ENCODE assay signal across 27 mouse cellular contexts in genomic region chr4:82867111-82867510, GRCm38 (mm10). TPM values are rescaled to one million over a fixed set of nuclear protein-coding genes. Genes with fewer than 3 reads are reported as not detected.
DNase-seq lines count a peak whose midpoint lies in the region; ATAC-seq and TF ChIP-seq lines count a peak whose summit lies in the region.
"Had no signal": no experiment of that assay in that cellular context is flagged by ENCODE, and none has a peak within 500 bp of the region (broad histone marks: within the 10 kb centered on the region; RNA-seq: fewer than 3 reads in every experiment).

No protein-coding gene starts in this region.

- H3K4me2 ChIP-seq in hindbrain, embryonic 15.5 days = no peak overlapping the region
- no peak overlapping the region for H3K4me2 ChIP-seq in hindbrain, postnatal 0 days (ENCODE audit: low read depth, low read length)
- no peak overlapping the region for H3K4me2 ChIP-seq in heart, postnatal 0 days (ENCODE audit: low read depth, low read length)
- no peak overlapping the region for H3K4me2 ChIP-seq in intestine, embryonic 15.5 days (replicated peaks)
- H3K4me2 ChIP-seq in kidney, embryonic 14.5 days (replicated peaks; ENCODE audit: low read depth, low read length) = no peak overlapping the region
- H3K4me2 ChIP-seq: liver, embryonic 12.5 days; midbrain, embryonic 12.5 days; neural tube, embryonic 15.5 days had no signal

- no peaks in the 10 kb centered on the region for H3K36me3 ChIP-seq in heart, adult 2 months (ENCODE audit: control insufficient read depth, insufficient read depth, low read length)
- H3K36me3 ChIP-seq in hindbrain, embryonic 15.5 days = no peaks in the 10 kb centered on the region
- H3K36me3 ChIP-seq in hindbrain, postnatal 0 days (ENCODE audit: insufficient read depth, low read length) = no peaks in the 10 kb centered on the region
- H3K36me3 ChIP-seq in heart, postnatal 0 days (replicated peaks; ENCODE audit: control insufficient read depth, insufficient read depth, low read length) = no peaks in the 10 kb centered on the region
- H3K36me3 ChIP-seq in intestine, embryonic 15.5 days = no peaks in the 10 kb centered on the region
- no peaks in the 10 kb centered on the region for H3K36me3 ChIP-seq in kidney, embryonic 14.5 days (ENCODE audit: control insufficient read depth, insufficient read depth, low read length)
- H3K36me3 ChIP-seq: hindbrain, embryonic 10.5 days; liver, embryonic 12.5 days; midbrain, embryonic 12.5 days; neural tube, embryonic 15.5 days had no signal

- no peak for TF ChIP-seq POLR2A in heart, adult 2 months (IDR thresholded peaks at IDR 0.05; ENCODE audit: insufficient read depth, low read depth, low read length)

- H3K79me2 ChIP-seq in heart, adult 2 months (replicated peaks; ENCODE audit: control insufficient read depth, insufficient read depth, low read length) = no peaks in the 10 kb centered on the region

- TF ChIP-seq EP300 in heart, adult 2 months (IDR thresholded peaks at IDR 0.05; ENCODE audit: insufficient read depth, low read depth, low read length) = no peak
- TF ChIP-seq EP300 in heart, postnatal 0 days (IDR thresholded peaks at IDR 0.05; ENCODE audit: low read depth) = no peak

- peak; percentile 11 to 20 for DNase-seq in heart, adult 18-20 months
- no peak for DNase-seq in heart, adult 2 months
- DNase-seq in hindbrain, postnatal 0 days (ENCODE audit: low spot score) = no peak
- peak; percentile 57 for DNase-seq in heart, postnatal 0 days (ENCODE audit: low spot score)
- peak; percentile 10 for DNase-seq in skeletal muscle tissue, adult 2 months (ENCODE audit: low read depth, low spot score)
- DNase-seq: adrenal gland, postnatal 10 days; cerebellum, adult 18-20 months; cerebellum, postnatal 14 days; gastrocnemius, postnatal 36 days; kidney, adult 11 months; left cerebral cortex, postnatal 4 days; lung, adult 2 months; lung, postnatal 4 days; thymus, postnatal 25 days had no signal

- no peak overlapping the region for H3K9ac ChIP-seq in heart, adult 2 months (ENCODE audit: low read depth, low read length)
- H3K9ac ChIP-seq in hindbrain, embryonic 15.5 days = no peak overlapping the region
- H3K9ac ChIP-seq in hindbrain, postnatal 0 days (replicated peaks; ENCODE audit: low read length) = no peak overlapping the region
- no peak overlapping the region for H3K9ac ChIP-seq in heart, postnatal 0 days (replicated peaks; ENCODE audit: low read depth, low read length)
- no peak overlapping the region for H3K9ac ChIP-seq in intestine, embryonic 15.5 days
- H3K9ac ChIP-seq in kidney, embryonic 14.5 days (ENCODE audit: low read depth, low read length) = no peak overlapping the region
- H3K9ac ChIP-seq: liver, embryonic 12.5 days; midbrain, embryonic 12.5 days; neural tube, embryonic 15.5 days had no signal

- TF ChIP-seq CTCF in heart, adult 2 months (IDR thresholded peaks at IDR 0.05) = no peak
- TF ChIP-seq CTCF in hindbrain, postnatal 0 days (IDR thresholded peaks at IDR 0.05; ENCODE audit: low read depth) = no peak
- TF ChIP-seq CTCF in heart, postnatal 0 days (IDR thresholded peaks at IDR 0.05; ENCODE audit: low read depth) = no peak

- H3K4me3 ChIP-seq in heart, adult 2 months = no peak overlapping the region
- H3K4me3 ChIP-seq in hindbrain, embryonic 15.5 days = no peak overlapping the region
- no peak overlapping the region for H3K4me3 ChIP-seq in hindbrain, postnatal 0 days (ENCODE audit: low read length)
- no peak overlapping the region for H3K4me3 ChIP-seq in heart, postnatal 0 days (ENCODE audit: low read depth, low read length)
- H3K4me3 ChIP-seq in intestine, embryonic 15.5 days (replicated peaks) = no peak overlapping the region
- H3K4me3 ChIP-seq in kidney, embryonic 14.5 days (ENCODE audit: low read length) = no peak overlapping the region
- H3K4me3 ChIP-seq: hindbrain, embryonic 10.5 days; liver, embryonic 12.5 days; midbrain, embryonic 12.5 days; neural tube, embryonic 15.5 days had no signal

- 26% methylated on average over 4 of the region's 4 CpGs for WGBS in heart, adult 2 months
- WGBS in hindbrain, embryonic 15.5 days = 65% methylated on average over 4 of the region's 4 CpGs
- 58% methylated on average over 4 of the region's 4 CpGs for WGBS in hindbrain, postnatal 0 days
- WGBS in heart, postnatal 0 days = 40% methylated on average over 4 of the region's 4 CpGs
- 53% methylated on average over 4 of the region's 4 CpGs for WGBS in intestine, embryonic 15.5 days
- WGBS in kidney, embryonic 14.5 days = 71% methylated on average over 4 of the region's 4 CpGs

- no peaks in the 10 kb centered on the region for H3K4me1 ChIP-seq in heart, adult 2 months (ENCODE audit: control insufficient read depth, insufficient read depth, low read length)
- H3K4me1 ChIP-seq in hindbrain, embryonic 15.5 days (replicated peaks) = no peaks in the 10 kb centered on the region
- peaks cover 3% of the 10 kb centered on the region; the same call in 1 of the 2 replicates for H3K4me1 ChIP-seq in hindbrain, postnatal 0 days (ENCODE audit: insufficient read depth, low read length)
- no peaks in the 10 kb centered on the region for H3K4me1 ChIP-seq in heart, postnatal 0 days (ENCODE audit: control insufficient read depth, insufficient read depth)
- H3K4me1 ChIP-seq in intestine, embryonic 15.5 days (replicated peaks) = no peaks in the 10 kb centered on the region; the same call in 1 of the 2 replicates
- no peaks in the 10 kb centered on the region for H3K4me1 ChIP-seq in kidney, embryonic 14.5 days (ENCODE audit: control insufficient read depth, insufficient read depth, low read length)
- H3K4me1 ChIP-seq: liver, embryonic 12.5 days; neural tube, embryonic 15.5 days had no signal

- H3K9me3 ChIP-seq in hindbrain, embryonic 15.5 days = no peaks in the 10 kb centered on the region
- no peaks in the 10 kb centered on the region for H3K9me3 ChIP-seq in hindbrain, postnatal 0 days (ENCODE audit: low read length)
- no peaks in the 10 kb centered on the region for H3K9me3 ChIP-seq in heart, postnatal 0 days (replicated peaks; ENCODE audit: control insufficient read depth, low read length)
- no peaks in the 10 kb centered on the region for H3K9me3 ChIP-seq in intestine, embryonic 15.5 days
- H3K9me3 ChIP-seq in kidney, embryonic 14.5 days (ENCODE audit: control insufficient read depth, low read length) = no peaks in the 10 kb centered on the region
- H3K9me3 ChIP-seq: hindbrain, embryonic 10.5 days; liver, embryonic 12.5 days; midbrain, embryonic 12.5 days; neural tube, embryonic 15.5 days had no signal

- no peak for ATAC-seq in hindbrain, embryonic 15.5 days (ENCODE audit: low FRiP score, low read depth)
- ATAC-seq in hindbrain, postnatal 0 days = no peak
- no peak for ATAC-seq in heart, postnatal 0 days (ENCODE audit: insufficient read depth, low read depth)
- no peak for ATAC-seq in intestine, embryonic 15.5 days
- no peak for ATAC-seq in kidney, embryonic 14.5 days (ENCODE audit: low FRiP score, low TSS enrichment)
- ATAC-seq: liver, embryonic 12.5 days had no signal

- no peak overlapping the region for H3K27ac ChIP-seq in heart, adult 2 months
- 0 out of 2 replicates have a peak overlapping the region, but pooled peaks have one; percentile 34 for H3K27ac ChIP-seq in hindbrain, embryonic 15.5 days (replicated peaks)
- H3K27ac ChIP-seq in hindbrain, postnatal 0 days = no peak overlapping the region
- H3K27ac ChIP-seq in heart, postnatal 0 days (ENCODE audit: low read depth) = peak overlapping the region; percentile 61
- no peak overlapping the region for H3K27ac ChIP-seq in intestine, embryonic 15.5 days
- no peak overlapping the region for H3K27ac ChIP-seq in kidney, embryonic 14.5 days (ENCODE audit: low read depth, low read length)
- H3K27ac ChIP-seq: hindbrain, embryonic 10.5 days; liver, embryonic 12.5 days; midbrain, embryonic 12.5 days; neural tube, embryonic 15.5 days had no signal

- H3K27me3 ChIP-seq in heart, adult 2 months (ENCODE audit: control insufficient read depth, insufficient read depth, low read length) = no peaks in the 10 kb centered on the region
- H3K27me3 ChIP-seq in hindbrain, embryonic 15.5 days = no peaks in the 10 kb centered on the region
- no peaks in the 10 kb centered on the region for H3K27me3 ChIP-seq in hindbrain, postnatal 0 days (ENCODE audit: insufficient read depth, low read length)
- no peaks in the 10 kb centered on the region for H3K27me3 ChIP-seq in heart, postnatal 0 days (ENCODE audit: control insufficient read depth, insufficient read depth, low read length)
- H3K27me3 ChIP-seq in intestine, embryonic 15.5 days (replicated peaks) = no peaks in the 10 kb centered on the region
- H3K27me3 ChIP-seq in kidney, embryonic 14.5 days (ENCODE audit: control insufficient read depth, insufficient read depth, low read length) = no peaks in the 10 kb centered on the region
- H3K27me3 ChIP-seq: liver, embryonic 12.5 days; midbrain, embryonic 12.5 days; neural tube, embryonic 15.5 days had no signal

- intact Hi-C loops in heart, adult 2 months (cut with DNase I) = no loop called here

RNA-seq across cellular contexts. Expression of gene Zdhhc21, which starts 7.4 kb away (rescaled TPM):
- total RNA-seq in heart, adult 18-20 months (2021) = 10 to 100 TPM in 1 of 2 experiments, 1 to 10 TPM in 1; 9.3 to 10.0 TPM
- total RNA-seq in heart, adult 2 months (2021) = 1 to 10 TPM; 8.5 to 9.3 TPM
- 2.7 and 6.4 TPM in 2 replicates for polyA plus RNA-seq in heart, adult 2 months (2012; rRNA removed)
- 17.0 and 18.7 TPM in 2 replicates for polyA plus RNA-seq in hindbrain, embryonic 15.5 days (2015; fragmentation: Nextera tagmentation; extraction: Ambion mirVana)
- total RNA-seq in hindbrain, postnatal 0 days (2014; rRNA removed) = 41.3 and 45.0 TPM in 2 replicates
- polyA plus RNA-seq in hindbrain, postnatal 0 days (2015; fragmentation: Nextera tagmentation; extraction: Ambion mirVana) = 13.4 and 14.0 TPM in 2 replicates
- total RNA-seq in heart, postnatal 0 days (2014; rRNA removed; ENCODE audit: low replicate concordance) = 14.2 and 32.1 TPM in 2 replicates
- 4.7 and 5.4 TPM in 2 replicates for polyA plus RNA-seq in heart, postnatal 0 days (2015; fragmentation: Nextera tagmentation; extraction: Ambion mirVana)
- 15.0 and 17.7 TPM in 2 replicates for polyA plus RNA-seq in intestine, embryonic 15.5 days (2015; fragmentation: Nextera tagmentation; extraction: Ambion mirVana)
- 8.2 and 14.3 TPM in 2 replicates for polyA plus RNA-seq in kidney, embryonic 14.5 days (2014; fragmentation: Nextera tagmentation; extraction: Ambion mirVana)

RNA-seq across cellular contexts. Expression of gene Cer1, which starts 17.8 kb away (rescaled TPM):
- not detected for total RNA-seq in heart, adult 18-20 months (2021)
- not detected for total RNA-seq in heart, adult 2 months (2021)
- polyA plus RNA-seq in heart, adult 2 months (2012; rRNA removed) = not detected in 2 replicates
- polyA plus RNA-seq in hindbrain, embryonic 15.5 days (2015; fragmentation: Nextera tagmentation; extraction: Ambion mirVana) = not detected in 2 replicates
- not detected in 2 replicates for total RNA-seq in hindbrain, postnatal 0 days (2014; rRNA removed)
- not detected in 2 replicates for polyA plus RNA-seq in hindbrain, postnatal 0 days (2015; fragmentation: Nextera tagmentation; extraction: Ambion mirVana)
- not detected in 2 replicates for total RNA-seq in heart, postnatal 0 days (2014; rRNA removed; ENCODE audit: low replicate concordance)
- not detected in 2 replicates for polyA plus RNA-seq in heart, postnatal 0 days (2015; fragmentation: Nextera tagmentation; extraction: Ambion mirVana)
- 0.21 TPM in 1 of 2 replicates, not detected in the other for polyA plus RNA-seq in intestine, embryonic 15.5 days (2015; fragmentation: Nextera tagmentation; extraction: Ambion mirVana)
- polyA plus RNA-seq in kidney, embryonic 14.5 days (2014; fragmentation: Nextera tagmentation; extraction: Ambion mirVana) = not detected in 2 replicates
- total RNA-seq: adrenal gland, postnatal 10 days; gastrocnemius, adult 18-20 months; gastrocnemius, postnatal 36 days had no signal
- polyA plus RNA-seq: forebrain, embryonic 11.5 days; hindbrain, embryonic 10.5 days; kidney, embryonic 16.5 days; large intestine, adult 2 months; liver, embryonic 12.5 days; lung, adult 2 months; midbrain, embryonic 12.5 days; small intestine, adult 2 months; testis, adult 2 months had no signal

Comparison
In these comparisons a context has a peak if more than half of its experiments do, and no peak if none do; other contexts are left out.
1. DNase-seq: peak in heart, adult 18-20 months (2 of 2), heart, postnatal 0 days (single experiment) and skeletal muscle tissue, adult 2 months (single experiment); none in heart, adult 2 months (0 of 2) and hindbrain, postnatal 0 days (single experiment).
2. H3K27ac ChIP-seq: peak in hindbrain, embryonic 15.5 days (single experiment) and heart, postnatal 0 days (single experiment); none in heart, adult 2 months (single experiment), hindbrain, postnatal 0 days (single experiment), intestine, embryonic 15.5 days (single experiment) and kidney, embryonic 14.5 days (single experiment).